Mouse (Mus musculus) testis, adult 2 months (tissue): ENCODE measurements at regions not wholly inside any gene's neighbourhood (a gene's known extent, or its start where the extent isn't known, plus 50 kb on each side); places are given as distances from the start of the nearest gene placed in this dataset.

Experiments used
- H3K27ac ChIP-seq: fragments of 200-500 bp; 2 replicates; pipeline ENCODE4 v1.5.1; 2012; ENCODE audit warnings: low read depth, low read length; ENCODE audit not compliant: control insufficient read depth, insufficient read depth
- H3K27me3 ChIP-seq: fragments of 200-500 bp; 2 replicates; pipeline ENCODE4 v1.6.1; 2012; ENCODE audit warnings: mild to moderate bottlenecking, low read length, moderate library complexity; ENCODE audit not compliant: control insufficient read depth, insufficient read depth
- H3K36me3 ChIP-seq: fragments of 200-500 bp; 2 replicates; pipeline ENCODE4 v1.6.1; 2012; ENCODE audit warnings: mild to moderate bottlenecking, low read length; ENCODE audit not compliant: control insufficient read depth, insufficient read depth
- H3K4me1 ChIP-seq: fragments of 200-500 bp; 2 replicates; pipeline ENCODE4 v1.6.1; 2012; ENCODE audit warnings: low read length; ENCODE audit not compliant: control insufficient read depth, insufficient read depth
- H3K4me3 ChIP-seq: fragments of 200-500 bp; 2 replicates; pipeline ENCODE4 v1.5.1; 2012; ENCODE audit warnings: low read depth, mild to moderate bottlenecking, low read length, moderate library complexity, mixed read lengths; ENCODE audit not compliant: control insufficient read depth
- CTCF ChIP-seq: fragments of 200-500 bp; IDR thresholded peaks from 2 replicates; pipeline ENCODE4 v1.5.1; 2012; ENCODE audit warnings: low read depth, mild to moderate bottlenecking, inconsistent platforms, low read length, moderate library complexity; ENCODE audit not compliant: control insufficient read depth, insufficient read depth, insufficient replicate concordance
- POLR2A ChIP-seq: fragments of 200-500 bp; IDR thresholded peaks from 2 replicates; pipeline ENCODE4 v1.6.1; 2012; ENCODE audit warnings: low read depth, mild to moderate bottlenecking, inconsistent platforms, low read length, moderate library complexity; ENCODE audit not compliant: control insufficient read depth

- H3K27me3 ChIP-seq, result no peaks in the 10 kb centered on the region
- no peak overlapping the region for H3K27ac ChIP-seq
- H3K4me1 ChIP-seq, result no peaks in the 10 kb centered on the region
- no peaks in the 10 kb centered on the region for H3K36me3 ChIP-seq
- H3K4me3 ChIP-seq, result no peak overlapping the region
- TF ChIP-seq POLR2A (no peak), CTCF (peak; percentile 61; the same call in 1 of the 2 replicates)
Measured at GRCm38 (mm10) chr16:88372034-88372433, 82.0 kb upstream of the Grik1 start.

- H3K27me3 ChIP-seq, result no peaks in the 10 kb centered on the region
- H3K27ac ChIP-seq, result no peak overlapping the region
- no peaks in the 10 kb centered on the region for H3K36me3 ChIP-seq
- H3K4me1 ChIP-seq, result no peaks in the 10 kb centered on the region
- H3K4me3 ChIP-seq, result no peak overlapping the region
- no peak for TF ChIP-seq CTCF
- no peak for TF ChIP-seq POLR2A
Measured at GRCm38 (mm10) chr16:88368146-88368545, 78.1 kb upstream of the Grik1 start.

GRCm38 (mm10) chr16:88367162-88367561 lies 77.1 kb upstream of the Grik1 start:
- no peak overlapping the region for H3K27ac ChIP-seq
- H3K27me3 ChIP-seq, result no peaks in the 10 kb centered on the region
- TF ChIP-seq CTCF (no peak), POLR2A (no peak)
- H3K36me3 ChIP-seq, result no peaks in the 10 kb centered on the region
- H3K4me3 ChIP-seq, result no peak overlapping the region
- H3K4me1 ChIP-seq, result no peaks in the 10 kb centered on the region

DNA sequence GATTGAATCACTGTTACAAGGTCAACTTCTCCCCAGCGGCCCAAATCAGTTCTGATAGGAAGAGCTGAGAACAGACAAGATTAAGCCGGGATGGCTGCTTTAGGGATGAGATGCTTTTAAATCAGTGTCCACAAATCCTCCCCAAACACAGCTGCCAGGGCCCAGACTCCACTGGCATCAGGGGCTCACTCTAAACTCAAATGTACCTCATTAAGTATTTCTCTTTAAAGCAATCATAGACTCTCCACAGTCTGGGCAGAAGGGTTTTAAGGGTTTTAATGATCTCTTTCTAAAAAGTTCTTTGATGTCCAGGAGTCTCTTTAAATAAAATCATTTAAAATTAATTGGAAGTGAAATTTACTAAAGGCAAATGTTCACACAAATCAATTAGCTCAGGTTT lies 70.0 kb upstream of the Grik1 start:
- Histone ChIP-seq H3K4me1 (no peaks in the 10 kb centered on the region), H3K4me3 (no peak overlapping the region), H3K36me3 (no peaks in the 10 kb centered on the region), H3K27ac (no peak overlapping the region), H3K27me3 (no peaks in the 10 kb centered on the region)
- TF ChIP-seq POLR2A, result no peak
- TF ChIP-seq CTCF, result no peak
